Mouse (Mus musculus): ENCODE results near the gene Psmb3. TPM values are rescaled to one million over a fixed set of nuclear protein-coding genes. Genes with fewer than 3 reads are reported as not detected.

The Psmb3 gene
- total RNA-seq, 4 experiments from 2014 or later = 145 to 154 (median 150) TPM

DNA sequence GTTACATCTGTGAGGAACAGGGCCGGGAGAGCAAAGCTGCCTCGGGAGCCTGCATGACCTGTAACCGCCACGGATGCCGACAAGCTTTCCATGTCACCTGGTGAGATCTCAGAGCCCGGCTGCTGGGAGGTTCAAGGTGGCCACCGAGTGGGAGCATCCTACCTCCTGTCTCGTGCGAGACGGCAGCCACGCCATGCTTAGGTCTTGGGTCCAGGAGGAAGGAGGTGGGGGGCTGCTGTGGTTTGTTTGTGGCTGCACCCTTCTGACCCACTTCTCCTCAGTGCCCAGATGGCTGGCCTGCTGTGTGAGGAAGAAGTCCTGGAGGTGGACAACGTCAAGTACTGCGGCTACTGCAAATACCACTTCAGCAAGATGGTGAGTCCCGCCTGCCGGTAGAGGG is 36.4 kb upstream of the Psmb3 start:
- no peak for DNase-seq (ENCODE audit: low spot score)

DNA sequence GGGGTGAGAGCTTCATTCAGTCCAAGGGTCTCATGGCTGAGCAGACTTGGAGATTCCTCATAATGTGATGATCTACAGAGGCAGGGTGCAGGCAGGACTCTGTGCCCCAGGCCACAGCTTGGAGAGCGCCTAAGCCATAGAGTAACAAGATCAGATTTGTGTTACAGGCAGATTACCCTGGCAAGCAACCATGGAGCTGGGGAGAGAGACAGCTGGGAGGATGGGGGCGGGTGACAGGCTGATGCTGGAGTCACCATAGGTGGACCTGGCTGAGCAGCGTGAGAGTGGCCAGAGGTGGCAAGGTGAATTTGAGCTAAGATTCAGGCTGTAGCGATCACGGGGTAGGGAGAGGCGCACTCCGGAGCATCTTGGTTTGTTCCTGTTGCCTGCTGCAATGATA is 35.0 kb upstream of the Psmb3 start:
- DNase-seq (ENCODE audit: low spot score) = no peak

DNA sequence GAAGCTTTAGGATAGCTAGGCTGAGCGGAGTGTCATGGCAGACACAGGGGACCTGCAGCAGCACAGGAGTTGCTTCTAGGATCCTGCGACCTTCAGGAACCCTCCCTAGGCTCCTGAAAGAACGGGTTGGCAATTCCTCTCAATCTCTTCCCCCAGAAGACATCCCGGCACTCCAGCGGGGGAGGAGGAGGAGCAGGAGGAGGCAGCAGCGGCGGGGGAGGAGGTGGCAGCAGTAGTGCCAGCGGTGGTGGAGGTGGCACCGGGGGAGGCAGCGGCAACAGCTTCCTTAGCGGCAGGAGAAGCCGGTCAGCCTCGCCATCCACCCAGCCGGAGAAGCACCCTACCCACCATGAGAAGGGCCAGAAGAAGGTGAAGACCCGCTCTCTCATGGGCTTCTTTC is 33.9 kb upstream of the Psmb3 start:
- DNase-seq (ENCODE audit: low spot score) = no peak

DNA sequence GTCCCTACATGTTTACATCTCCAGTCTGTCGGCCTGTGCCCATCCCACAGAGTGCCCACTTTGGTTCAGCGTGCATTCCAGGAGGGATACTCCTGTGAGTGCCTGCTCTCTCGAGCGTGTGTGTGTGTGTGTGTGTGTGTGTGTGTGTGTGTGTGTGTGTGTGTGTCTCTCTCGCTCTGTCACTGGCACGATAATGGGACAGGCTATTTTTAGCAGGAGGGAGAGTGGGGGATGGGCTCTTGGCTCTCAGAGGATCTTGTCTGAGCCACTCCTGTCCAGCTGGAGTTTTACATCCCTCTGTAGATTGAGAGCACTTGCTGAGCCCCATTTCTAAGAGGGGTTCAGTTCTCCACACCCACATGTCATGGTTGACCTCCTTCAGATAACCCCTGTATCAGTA is 33.4 kb upstream of the Psmb3 start:
- peak; percentile 66 for DNase-seq (ENCODE audit: low spot score)

DNA sequence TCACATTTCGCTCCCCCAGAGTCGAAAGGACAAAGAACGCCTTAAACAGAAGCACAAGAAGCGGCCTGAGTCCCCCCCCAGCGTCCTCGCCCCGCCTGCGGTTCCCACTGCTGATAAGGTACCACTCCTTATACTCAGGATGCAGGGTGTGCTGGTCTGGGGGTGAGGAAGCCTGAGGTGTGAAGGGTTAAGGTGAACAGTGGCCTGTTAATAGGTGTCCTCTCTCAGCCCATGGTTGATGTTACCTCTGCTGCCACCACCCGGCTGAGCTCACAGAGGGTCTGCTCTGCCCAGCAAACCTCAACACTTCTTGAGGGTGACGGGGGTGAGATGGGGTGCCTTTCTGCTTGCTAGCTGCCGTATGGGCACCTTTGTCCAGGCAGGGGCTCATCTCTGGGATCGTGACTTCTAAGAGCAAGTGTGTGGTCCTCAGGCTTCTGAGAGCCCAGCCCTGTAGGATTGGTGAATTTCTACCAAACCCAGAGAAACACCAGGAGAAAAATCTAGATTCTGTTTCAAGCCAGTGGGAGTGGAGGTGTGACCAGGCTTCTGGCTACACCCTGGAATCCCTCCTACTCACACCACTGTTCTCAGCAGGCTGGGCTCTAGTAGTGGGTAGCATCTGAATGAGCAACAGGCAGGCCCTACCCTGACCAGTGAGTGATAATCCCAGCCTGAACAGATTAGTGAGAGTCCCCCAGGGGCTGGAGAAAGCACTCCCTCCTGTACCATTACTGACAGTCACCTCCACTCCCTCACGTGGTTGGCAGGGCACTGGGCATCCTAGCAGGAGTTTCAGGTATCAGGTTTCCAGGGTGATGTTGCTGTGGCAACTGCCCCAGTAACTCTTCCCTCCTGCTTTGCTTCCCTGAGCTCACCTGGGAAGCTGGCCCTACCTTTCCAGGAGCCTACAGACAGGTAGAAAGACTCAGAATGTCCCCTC is 32.7 kb upstream of the Psmb3 start:
- DNase-seq (ENCODE audit: low spot score) = no peak

DNA sequence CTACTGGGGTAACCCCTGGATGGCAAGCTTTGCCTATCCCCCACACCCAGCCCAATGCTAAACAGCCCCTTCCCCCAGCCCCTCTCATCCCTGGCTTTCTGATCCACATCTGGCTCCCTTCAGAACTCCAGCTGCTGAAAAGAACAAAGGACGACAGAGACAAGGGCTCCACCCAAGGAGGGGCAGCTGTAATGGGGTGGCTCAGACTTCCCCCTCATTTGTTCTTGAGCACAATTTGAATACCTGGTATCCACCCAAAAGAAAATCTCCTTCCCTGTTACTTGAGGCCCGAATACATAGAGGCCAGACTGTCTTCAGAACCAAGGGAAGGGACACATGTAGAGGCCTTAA is 32.0 kb upstream of the Psmb3 start:
- DNase-seq (ENCODE audit: low spot score) = no peak

DNA sequence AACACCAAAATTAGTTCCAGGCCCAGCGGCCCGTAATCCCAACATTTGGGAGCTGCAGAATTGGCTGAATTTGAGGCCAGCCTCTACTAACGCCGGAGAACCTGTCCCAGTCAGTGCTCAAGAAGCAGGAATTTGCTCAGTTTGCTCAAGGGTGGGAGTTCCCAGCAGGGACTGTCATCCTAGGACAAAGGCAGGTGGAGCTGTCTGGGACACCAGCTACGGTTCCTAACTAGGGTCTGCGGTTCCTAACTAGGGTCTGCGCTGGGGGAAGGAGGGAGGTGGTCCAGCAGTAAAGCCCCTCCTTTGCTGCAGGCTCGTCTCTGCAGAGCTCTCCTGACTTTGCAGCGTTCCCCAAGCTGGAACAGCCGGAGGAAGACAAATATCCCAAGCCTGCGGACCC is 30.1 kb upstream of the Psmb3 start:
- no peak for DNase-seq (ENCODE audit: low spot score)

DNA sequence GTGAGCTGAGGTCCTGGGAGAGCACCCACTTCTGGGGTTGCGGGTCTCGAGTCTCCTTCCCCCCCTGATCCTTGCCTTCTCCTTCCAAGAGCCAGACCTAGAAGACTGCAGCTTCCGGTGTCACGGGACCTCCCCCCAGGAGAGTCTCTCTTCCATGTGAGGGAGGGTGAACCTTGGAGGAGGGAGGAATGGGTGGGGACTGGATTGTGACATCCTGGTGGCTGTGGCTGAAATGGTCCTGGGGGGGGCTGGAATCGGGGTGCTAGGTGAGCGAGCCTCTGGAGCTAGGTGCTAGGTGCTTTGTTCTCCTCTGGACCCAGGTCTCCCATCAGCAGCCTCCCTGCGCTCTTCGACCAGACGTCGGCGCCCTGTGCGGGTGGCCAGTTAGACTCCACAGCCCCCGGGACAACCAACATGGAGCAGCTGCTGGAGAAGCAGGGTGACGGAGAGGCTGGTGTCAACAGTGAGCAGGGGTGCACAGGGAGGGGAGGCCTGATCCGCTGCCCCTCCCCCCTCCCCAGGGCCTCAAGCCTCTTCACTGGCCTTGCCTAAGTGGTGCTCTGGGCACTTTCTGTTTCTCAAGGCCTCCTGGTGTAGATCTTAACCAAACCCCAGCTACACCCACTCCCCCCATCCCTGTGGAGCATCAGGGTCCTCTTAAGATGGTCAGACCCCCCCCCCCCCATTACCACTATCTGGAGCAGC is 27.0 kb upstream of the Psmb3 start:
- DNase-seq (ENCODE audit: low spot score) = no peak

DNA sequence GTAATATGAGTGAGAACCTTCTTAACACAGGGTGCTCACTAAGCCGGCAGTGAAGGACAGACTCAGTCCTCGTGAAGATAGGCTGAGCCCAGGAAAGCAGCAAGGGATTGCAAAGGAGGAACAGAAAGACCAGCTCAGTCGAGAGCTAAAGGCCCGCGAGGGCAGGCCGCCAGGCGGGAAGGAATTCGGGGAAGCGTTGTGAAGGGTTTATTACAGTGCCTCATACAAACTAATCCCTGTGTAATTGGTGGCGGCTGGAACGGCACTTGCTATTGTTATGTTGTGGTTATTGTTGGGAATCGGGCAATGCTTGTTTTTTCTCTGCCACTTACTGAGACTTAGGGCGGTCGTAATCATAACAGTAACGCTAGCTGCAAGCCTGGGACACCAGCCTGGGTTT is 25.8 kb upstream of the Psmb3 start:
- no peak for DNase-seq (ENCODE audit: low spot score)

DNA sequence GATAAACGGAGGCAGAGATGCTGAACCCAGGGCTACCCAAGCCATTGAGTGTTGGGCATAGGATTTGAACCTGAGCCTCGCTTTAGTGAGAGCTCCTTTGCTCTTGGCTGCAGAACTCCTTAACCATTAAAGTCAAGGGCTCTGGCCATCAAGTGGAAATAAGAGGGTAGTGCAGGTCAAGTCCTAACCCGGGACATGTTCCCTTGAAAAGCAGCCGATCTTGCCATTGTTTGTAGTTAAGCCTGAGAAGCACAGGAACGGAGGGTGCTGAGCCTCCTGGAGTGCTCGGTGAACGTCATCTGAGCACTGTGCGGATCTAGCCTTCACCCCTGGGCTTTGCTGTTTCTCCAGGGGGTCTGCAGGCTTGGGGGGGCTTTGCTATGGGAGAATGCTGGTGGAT is 25.4 kb upstream of the Psmb3 start:
- DNase-seq (ENCODE audit: low spot score) = no peak

DNA sequence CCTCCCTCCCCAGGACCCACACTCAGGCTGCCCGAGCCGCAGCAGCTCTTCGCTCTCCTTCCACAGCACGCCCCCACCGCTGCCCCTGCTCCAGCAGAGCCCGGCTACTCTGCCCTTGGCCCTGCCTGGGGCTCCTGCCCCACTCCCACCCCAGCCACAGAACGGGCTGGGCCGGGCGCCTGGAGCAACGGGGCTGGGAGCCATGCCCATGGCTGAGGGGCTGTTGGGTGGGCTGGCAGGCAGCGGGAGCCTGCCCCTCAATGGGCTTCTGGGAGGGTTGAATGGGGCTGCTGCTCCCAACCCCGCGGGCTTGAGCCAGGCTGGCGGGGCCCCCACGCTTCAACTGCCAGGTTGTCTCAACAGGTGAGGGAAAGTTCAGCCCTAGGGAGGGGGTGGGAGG is 24.9 kb upstream of the Psmb3 start:
- no peak for DNase-seq (ENCODE audit: low spot score)

DNA sequence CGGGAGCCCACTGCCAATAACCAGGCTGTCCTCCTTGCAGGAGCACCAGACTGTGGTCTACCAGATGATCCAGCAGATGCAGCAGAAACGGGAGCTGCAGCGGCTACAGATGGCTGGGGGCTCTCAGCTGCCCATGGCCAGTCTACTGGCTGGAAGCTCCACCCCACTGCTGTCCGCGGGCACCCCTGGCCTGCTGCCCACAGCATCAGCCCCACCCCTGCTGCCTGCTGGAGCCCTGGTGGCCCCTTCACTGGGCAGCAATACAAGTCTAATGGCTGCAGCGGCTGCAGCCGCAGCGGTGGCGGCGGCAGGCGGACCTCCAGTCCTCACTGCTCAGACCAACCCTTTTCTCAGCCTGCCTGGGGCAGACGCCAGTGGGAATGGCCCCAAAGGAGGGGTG is 22.8 kb upstream of the Psmb3 start:
- DNase-seq (ENCODE audit: low spot score) = no peak

DNA sequence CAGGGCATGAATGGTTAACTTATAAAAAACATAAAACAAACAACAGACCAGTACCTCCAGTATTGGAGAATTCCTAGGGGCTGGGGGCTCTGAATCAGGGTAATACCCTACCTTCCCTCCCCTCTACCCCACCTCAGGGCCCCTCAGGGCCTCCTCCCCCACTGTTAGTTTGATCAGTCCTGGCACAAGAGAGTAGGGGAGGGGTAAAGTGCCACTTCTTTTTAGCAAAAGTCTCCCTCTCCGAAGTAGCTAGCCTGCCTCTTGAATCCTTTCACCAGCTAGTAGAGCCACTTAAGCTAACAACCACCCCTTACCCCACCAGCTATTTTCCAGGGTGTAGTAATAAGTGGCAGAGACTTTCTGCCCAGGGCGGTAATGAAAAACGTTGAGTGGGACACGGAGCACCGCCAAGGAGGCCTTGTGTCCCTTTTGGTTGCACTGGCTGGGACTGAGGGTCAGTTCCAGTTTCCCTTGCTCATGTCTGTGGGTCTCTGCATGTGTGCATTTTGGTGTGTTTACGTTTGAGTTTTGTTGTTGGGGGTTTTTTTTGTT is 20.6 kb upstream of the Psmb3 start:
- DNase-seq (ENCODE audit: low spot score) = no peak

DNA sequence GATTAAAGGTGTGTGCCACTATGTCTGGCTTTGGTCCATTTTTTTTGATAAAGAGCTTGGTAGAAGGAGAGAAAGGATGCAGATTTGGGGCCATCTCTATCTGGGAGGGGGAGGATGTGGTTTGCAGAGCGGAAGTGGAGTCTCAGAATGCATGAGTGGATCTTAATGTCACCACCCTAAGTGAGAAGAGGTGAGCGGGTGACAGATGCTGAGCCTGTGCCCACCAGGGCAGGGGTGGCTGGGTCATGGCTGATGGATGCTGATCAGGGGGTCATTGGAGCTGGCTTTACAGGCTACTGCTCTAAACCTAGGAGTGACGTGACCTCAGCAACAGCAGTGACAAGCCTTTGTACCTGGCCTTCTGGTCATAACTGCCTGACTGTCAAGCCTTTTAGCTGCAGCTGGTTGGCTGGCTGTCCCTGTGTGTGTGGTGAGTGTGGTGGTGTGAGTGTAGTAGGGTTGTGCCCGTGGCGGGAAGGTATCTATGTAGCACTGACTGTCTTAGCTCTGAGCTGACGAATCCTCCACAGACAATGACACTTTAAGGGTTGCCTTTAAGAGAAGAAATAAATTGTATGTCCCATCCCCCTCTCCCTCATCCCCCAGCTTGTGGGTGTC is 19.0 kb upstream of the Psmb3 start:
- no peak for DNase-seq (ENCODE audit: low spot score)

DNA sequence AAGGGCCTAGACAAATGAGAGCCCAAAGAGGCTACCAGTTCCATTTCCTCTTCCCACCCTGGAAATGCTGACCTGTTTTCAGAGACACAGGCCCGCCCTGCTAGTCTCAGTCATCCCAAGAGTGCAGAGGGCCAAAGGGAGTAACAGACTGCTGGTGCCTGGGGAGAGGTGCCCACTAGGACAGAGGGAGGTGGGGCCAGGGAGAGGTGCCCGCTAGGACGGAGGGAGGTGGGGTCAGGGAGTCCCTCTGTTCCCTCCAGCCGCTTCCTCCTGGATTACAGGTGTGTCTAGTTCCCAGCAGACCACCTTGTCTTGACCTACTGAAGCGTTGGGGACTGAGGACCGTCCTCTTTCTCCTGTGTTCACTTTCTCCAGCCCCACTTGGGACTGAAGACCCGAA is 18.4 kb upstream of the Psmb3 start:
- DNase-seq (ENCODE audit: low spot score) = no peak

DNA sequence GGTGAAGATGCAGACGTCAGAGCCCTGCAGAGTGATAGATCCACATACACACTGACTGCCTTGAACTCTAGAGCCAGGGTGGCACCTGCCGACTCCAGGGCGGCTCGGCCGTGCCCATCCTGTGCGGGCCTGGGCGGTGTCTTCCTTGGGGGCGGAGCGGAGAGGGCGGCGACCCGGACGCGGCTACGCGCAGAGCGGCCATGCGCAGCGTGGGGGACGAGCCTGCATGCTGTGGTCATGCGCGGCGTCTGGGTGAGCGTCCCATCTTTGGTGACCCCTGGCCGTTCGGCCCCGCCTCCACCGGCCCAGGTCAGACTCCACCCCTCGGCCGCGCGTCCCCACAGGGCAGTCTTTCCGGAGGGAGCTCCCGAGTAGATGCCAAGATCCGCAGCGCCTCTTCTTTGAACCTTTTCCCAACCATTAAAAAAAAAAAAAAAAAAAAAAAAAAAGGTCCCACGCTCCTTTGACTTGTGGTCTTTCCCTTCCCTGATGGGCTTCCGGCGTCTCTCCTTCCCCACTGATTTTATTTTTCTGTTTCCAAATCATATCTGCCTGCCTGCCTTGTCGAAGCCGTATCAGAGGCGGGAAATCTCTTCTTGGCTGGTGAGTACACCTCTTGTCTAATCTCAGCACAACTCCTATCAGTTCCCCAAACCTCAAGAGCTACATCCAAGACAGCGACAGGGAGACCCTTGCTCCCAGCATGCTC is 17.4 kb upstream of the Psmb3 start, which contains the start of gene Cisd3:
Cisd3 (plus strand) TSS at position 214 of the 709 bp plus-strand sequence.
- peak; percentile 95 for DNase-seq (ENCODE audit: low spot score)

DNA sequence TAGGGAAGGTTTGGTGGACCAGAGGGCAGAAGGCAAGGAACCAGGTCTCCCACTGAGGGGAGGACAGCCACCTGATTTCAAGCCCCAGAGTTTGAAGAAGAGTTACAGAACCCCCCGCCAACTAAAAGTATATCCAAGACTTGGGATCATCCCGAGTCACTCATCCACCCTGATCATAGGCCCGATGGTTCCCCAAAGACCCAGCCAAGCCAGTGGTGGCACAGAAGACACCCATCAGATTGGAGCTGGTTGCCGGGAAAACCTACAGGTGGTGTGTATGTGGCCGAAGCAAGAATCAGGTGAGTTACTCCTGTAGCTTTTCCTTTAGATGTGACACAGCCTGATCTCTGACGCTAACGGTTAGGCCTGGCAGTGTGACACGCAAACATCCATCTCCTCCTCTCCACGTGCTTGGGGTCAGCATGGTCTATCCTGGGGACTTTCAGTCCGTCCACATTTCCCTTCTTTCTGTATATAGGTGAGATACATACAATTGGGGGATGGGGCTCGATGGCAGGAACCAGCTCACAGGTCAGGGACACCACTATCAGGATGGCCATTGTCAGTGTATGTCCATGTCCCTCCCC is 16.8 kb upstream of the Psmb3 start:
- no peak for DNase-seq (ENCODE audit: low spot score)

DNA sequence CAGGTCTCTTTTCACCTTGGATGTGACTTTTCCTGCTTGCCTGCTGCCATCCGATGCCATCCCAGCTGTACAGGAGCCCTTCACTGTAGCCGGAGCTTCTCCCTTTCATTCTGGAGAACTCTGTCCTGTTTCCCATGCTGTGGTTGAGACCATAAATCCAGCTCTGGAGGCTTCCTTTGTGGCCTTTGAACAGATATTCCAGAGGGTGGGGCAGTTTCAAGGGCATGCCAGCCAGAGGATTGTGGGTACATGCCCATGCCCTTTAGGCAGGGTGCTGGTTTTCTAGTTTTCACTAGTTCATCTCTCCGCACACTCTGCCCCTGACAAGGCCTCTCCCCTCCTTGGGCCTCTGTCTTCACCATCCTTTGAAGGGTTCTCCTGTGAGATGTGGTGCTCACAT is 16.1 kb upstream of the Psmb3 start:
- DNase-seq (ENCODE audit: low spot score) = no peak

DNA sequence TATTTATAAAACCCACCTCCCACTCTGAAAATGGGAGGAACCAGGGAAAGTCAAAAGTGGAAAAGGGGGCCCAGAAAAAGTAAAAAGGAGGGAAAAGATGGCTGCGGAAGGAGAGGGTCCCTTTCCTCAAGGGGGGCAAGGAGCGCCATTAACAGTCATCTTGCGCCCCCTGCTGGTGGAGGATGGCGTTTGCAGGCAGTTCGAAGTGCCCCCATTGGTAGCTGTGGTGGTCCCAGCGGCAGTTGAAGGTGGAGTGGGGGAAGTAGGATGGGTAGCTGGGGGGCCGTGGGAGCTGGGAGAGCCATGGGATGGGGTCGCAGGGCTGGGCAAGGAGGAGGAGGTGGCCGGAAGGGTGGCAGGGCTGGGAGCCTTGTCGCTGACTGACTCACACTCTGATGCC is 13.3 kb upstream of the Psmb3 start:
- DNase-seq (ENCODE audit: low spot score) = no peak

DNA sequence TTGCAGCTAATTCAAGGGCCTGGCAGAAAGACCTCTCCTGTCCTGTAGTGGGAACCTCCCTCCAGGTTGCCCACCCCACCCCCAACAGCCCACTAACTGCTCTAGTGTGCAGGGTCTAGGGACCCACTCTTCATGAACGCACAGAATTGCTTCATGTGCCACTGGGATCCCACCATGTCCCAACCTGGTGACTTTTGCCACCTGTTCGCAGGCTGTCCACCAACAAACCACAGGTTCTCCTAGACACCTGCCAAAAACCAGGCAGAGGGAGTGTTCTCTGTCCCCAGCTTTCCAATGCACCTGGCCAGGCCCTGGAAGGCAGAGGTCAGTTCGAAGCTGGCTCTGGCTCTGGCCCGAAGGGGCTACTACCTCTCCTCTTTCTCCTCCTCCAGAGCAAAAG is 8.8 kb upstream of the Psmb3 start:
- DNase-seq (ENCODE audit: low spot score) = no peak

DNA sequence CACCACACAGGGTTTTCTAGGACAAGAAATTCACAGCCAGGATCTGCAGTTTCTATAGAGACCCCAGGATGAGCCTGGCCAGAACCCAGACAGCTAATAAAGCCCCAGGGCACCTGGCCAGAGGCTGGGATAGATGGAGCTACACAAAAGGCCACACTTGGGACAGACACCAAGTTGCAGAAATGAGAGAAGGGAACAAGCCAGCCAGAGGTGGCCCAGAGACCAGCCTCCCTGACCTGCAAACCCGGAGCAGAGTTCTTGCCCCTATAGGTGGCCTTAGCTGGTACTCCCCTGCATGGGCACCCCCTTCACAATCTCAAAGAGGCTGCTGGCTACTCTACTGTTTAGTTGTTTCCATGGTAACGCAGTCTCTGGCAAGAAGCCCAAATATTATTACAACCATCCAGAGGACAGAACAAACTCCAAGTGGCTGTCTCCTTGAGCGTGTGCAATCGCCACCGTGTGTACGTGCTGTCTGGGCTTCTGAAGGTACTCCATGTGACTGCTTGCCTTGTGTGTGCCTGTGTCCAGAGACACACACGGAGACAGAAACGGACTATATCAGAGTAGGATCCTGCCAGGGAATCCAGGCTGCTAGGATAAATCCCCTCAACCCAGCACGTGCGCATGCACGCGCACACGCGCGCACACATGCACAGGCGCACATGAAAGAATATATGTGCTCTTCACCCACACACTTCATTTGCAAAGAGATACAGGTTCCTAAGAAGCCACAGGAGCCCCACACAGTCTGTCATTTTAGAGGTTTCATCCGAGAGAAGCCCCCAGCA is 8.1 kb upstream of the Psmb3 start:
- DNase-seq (ENCODE audit: low spot score) = no peak
